Mouse (Mus musculus): ENCODE data around the gene Saxo1.

The Saxo1 gene

GRCm38 (mm10) chr4:86558228-86558627 is at the start of gene Saxo1:
Gene Saxo1, minus strand, starts transcription at chr4:86558328.
- DNase-seq (ENCODE audit: low spot score), result no peak

GRCm38 (mm10) chr4:86591304-86591703 is 33.2 kb upstream of the Saxo1 start:
- DNase-seq (ENCODE audit: low spot score), result no peak

GRCm38 (mm10) chr4:86588236-86588635 is 30.1 kb upstream of the Saxo1 start:
- DNase-seq (ENCODE audit: low spot score), result no peak

- DNase-seq (ENCODE audit: low spot score), result no peak
Observed at GRCm38 (mm10) chr4:86580591-86580990, 22.5 kb upstream of the Saxo1 start.

GRCm38 (mm10) chr4:86580056-86580455 is 21.9 kb upstream of the Saxo1 start:
- DNase-seq (ENCODE audit: low spot score), result no peak

- DNase-seq (ENCODE audit: low spot score), result no peak
Observed at GRCm38 (mm10) chr4:86576630-86577225, 18.6 kb upstream of the Saxo1 start.

GRCm38 (mm10) chr4:86576120-86576541 is 18.0 kb upstream of the Saxo1 start:
- DNase-seq (ENCODE audit: low spot score), result no peak

- DNase-seq (ENCODE audit: low spot score), result peak; percentile 89
Observed at GRCm38 (mm10) chr4:86575283-86575983, 17.3 kb upstream of the Saxo1 start, which contains the start of gene Rraga. Gene Rraga, plus strand, starts transcription at chr4:86575668.

- no peak for DNase-seq (ENCODE audit: low spot score)
Observed at GRCm38 (mm10) chr4:86574939-86575282, 16.8 kb upstream of the Saxo1 start.

- no peak for DNase-seq (ENCODE audit: low spot score)
Observed at GRCm38 (mm10) chr4:86561061-86561460, 2.9 kb upstream of the Saxo1 start.

GRCm38 (mm10) chr4:86559006-86559405 is 878 bp upstream of the Saxo1 start:
- no peak for DNase-seq (ENCODE audit: low spot score)

- no peak for DNase-seq (ENCODE audit: low spot score)
Observed at GRCm38 (mm10) chr4:86557371-86557770, 757 bp downstream of the Saxo1 start.

- no peak for DNase-seq (ENCODE audit: low spot score)
Observed at GRCm38 (mm10) chr4:86555035-86555707, 3.0 kb downstream of the Saxo1 start.

- DNase-seq (ENCODE audit: low spot score), result no peak
Observed at GRCm38 (mm10) chr4:86548332-86548731, 9.8 kb downstream of the Saxo1 start.

GRCm38 (mm10) chr4:86545615-86546014 is 12.5 kb downstream of the Saxo1 start:
- no peak for DNase-seq (ENCODE audit: low spot score)

- DNase-seq (ENCODE audit: low spot score), result no peak
Observed at GRCm38 (mm10) chr4:86543999-86544398, 14.1 kb downstream of the Saxo1 start.

- DNase-seq (ENCODE audit: low spot score), result no peak
Observed at GRCm38 (mm10) chr4:86541573-86541972, 16.6 kb downstream of the Saxo1 start.

- DNase-seq (ENCODE audit: low spot score), result no peak
Observed at GRCm38 (mm10) chr4:86538936-86539335, 19.2 kb downstream of the Saxo1 start.

- no peak for DNase-seq (ENCODE audit: low spot score)
Observed at GRCm38 (mm10) chr4:86537972-86538371, 20.2 kb downstream of the Saxo1 start.

GRCm38 (mm10) chr4:86534091-86534481 is 24.0 kb downstream of the Saxo1 start:
- DNase-seq (ENCODE audit: low spot score), result no peak

GRCm38 (mm10) chr4:86533406-86534090 is 24.6 kb downstream of the Saxo1 start:
- DNase-seq (ENCODE audit: low spot score), result no peak

GRCm38 (mm10) chr4:86529161-86529560 is 29.0 kb downstream of the Saxo1 start:
- DNase-seq (ENCODE audit: low spot score), result no peak
